Mouse (Mus musculus): ENCODE results near the gene Tmod3. TPM values are rescaled to one million over a fixed set of nuclear protein-coding genes. Genes with fewer than 3 reads are reported as not detected.

The Tmod3 gene
- polyA plus RNA-seq, 1 experiment = 24.0 TPM

DNA sequence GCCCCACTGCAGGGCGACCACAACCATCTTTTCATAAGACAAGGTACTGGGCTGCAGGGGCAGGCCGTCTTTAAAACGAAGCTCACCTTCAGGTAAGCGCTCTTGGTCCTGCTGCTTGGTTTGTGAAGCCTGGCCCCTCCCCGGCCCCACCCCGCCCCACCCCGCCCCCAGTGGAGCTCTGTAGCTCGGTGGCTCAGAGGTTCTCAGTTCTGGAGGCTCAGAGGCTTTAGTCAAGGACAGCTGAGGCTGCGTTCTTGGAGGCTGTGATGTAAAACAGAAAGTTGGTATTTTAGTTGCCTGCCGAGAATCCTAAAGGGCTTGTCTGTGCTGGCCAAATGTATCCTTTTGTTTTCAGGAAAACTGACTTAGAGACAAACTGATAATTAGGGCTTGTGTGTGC, 103.8 kb downstream of the Tmod3 start:
- no peaks in the 10 kb centered on the region for H3K27me3 ChIP-seq (ENCODE audit: control insufficient read depth, insufficient read depth, low read length)
- no peak overlapping the region for H3K27ac ChIP-seq (ENCODE audit: insufficient read depth, low read length)
- no peak overlapping the region for H3K4me3 ChIP-seq (ENCODE audit: extremely low read depth, insufficient read depth, insufficient read length)
- H3K4me1 ChIP-seq (ENCODE audit: control insufficient read depth, insufficient read depth, insufficient read length) = no peaks in the 10 kb centered on the region
- 95% methylated on average over 10 of the region's 10 CpGs for WGBS
- no peak for TF ChIP-seq POLR2A (IDR thresholded peaks at IDR 0.05; ENCODE audit: low read depth, low read length)
- H3K36me3 ChIP-seq (ENCODE audit: control insufficient read depth, insufficient read depth, low read length) = peaks cover 43% of the 10 kb centered on the region
- DNase-seq (ENCODE audit: low read depth in 1 of 2, low spot score in 2 of 2) = no peak

DNA sequence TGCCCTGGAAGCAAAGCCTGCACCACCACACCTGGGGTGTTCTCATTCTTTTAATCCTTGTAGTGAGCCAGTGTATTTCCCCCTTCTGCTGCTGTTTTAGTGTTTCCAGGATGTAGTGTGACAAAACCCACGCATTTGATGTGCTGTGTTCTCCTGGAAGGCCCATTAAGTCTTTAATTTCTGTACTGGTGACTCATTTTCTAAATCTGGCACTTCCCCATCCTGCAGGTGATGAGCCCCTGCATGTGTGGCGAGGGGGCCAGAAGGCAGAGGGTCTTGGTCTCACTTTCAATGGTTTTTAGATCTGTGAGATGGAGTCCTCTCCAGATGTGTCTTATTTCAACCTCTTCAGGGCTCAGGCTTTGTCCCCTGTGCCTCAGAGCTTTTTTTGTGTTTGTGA, 105.5 kb downstream of the Tmod3 start:
- Histone ChIP-seq H3K27me3 (ENCODE audit: control insufficient read depth, insufficient read depth, low read length) (no peaks in the 10 kb centered on the region), H3K4me1 (ENCODE audit: control insufficient read depth, insufficient read depth, insufficient read length) (no peaks in the 10 kb centered on the region), H3K36me3 (ENCODE audit: control insufficient read depth, insufficient read depth, low read length) (peaks cover 40% of the 10 kb centered on the region), H3K4me3 (ENCODE audit: extremely low read depth, insufficient read depth, insufficient read length) (no peak overlapping the region), H3K27ac (ENCODE audit: insufficient read depth, low read length) (no peak overlapping the region)
- TF ChIP-seq CTCF (IDR thresholded peaks at IDR 0.05; ENCODE audit: extremely low read depth, insufficient read depth, insufficient read length, insufficient replicate concordance) = no peak
- no peak for TF ChIP-seq POLR2A (IDR thresholded peaks at IDR 0.05; ENCODE audit: low read depth, low read length)
- 75% methylated on average over 2 of the region's 2 CpGs for WGBS
- no peak for DNase-seq (ENCODE audit: low read depth in 1 of 2, low spot score in 2 of 2)

DNA sequence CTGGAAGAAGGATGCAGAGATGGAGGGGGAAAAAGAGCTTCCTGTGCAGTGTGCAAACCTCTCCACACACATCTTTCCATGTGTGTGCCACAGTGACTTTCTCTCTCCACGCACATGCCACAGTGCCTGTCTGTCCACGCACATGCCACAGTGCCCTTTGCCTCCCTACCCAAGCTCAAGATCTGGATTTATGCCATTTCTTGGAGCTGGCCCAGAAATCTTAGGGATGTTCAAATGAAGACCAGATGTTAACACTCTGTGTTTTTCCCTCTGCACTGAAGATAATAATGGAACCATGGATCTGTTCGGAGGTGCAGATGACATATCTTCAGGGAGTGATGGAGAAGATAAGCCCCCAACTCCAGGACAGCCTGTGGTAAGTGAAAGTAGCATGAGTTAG, 111.4 kb downstream of the Tmod3 start:
- 94% methylated on average over 3 of the region's 3 CpGs for WGBS
- no peak for TF ChIP-seq CTCF (IDR thresholded peaks at IDR 0.05; ENCODE audit: extremely low read depth, insufficient read depth, insufficient read length, insufficient replicate concordance)
- TF ChIP-seq POLR2A (IDR thresholded peaks at IDR 0.05; ENCODE audit: low read depth, low read length) = no peak

More for the DNA sequence above, 111.4 kb downstream of the Tmod3 start:
- H3K4me1 ChIP-seq (ENCODE audit: control insufficient read depth, insufficient read depth, insufficient read length) = no peaks in the 10 kb centered on the region
- no peak overlapping the region for H3K27ac ChIP-seq (ENCODE audit: insufficient read depth, low read length)
- peaks cover 22% of the 10 kb centered on the region for H3K36me3 ChIP-seq (ENCODE audit: control insufficient read depth, insufficient read depth, low read length)
- DNase-seq (ENCODE audit: low read depth in 1 of 2, low spot score in 2 of 2) = no peak
- no peaks in the 10 kb centered on the region for H3K27me3 ChIP-seq (ENCODE audit: control insufficient read depth, insufficient read depth, low read length)
- H3K4me3 ChIP-seq (ENCODE audit: extremely low read depth, insufficient read depth, insufficient read length) = no peak overlapping the region

Other genes starting within 250 kb of the Tmod3 start
- not detected in 2 replicates for gene Bcl2l10, start 211.9 kb downstream of the Tmod3 start, polyA plus RNA-seq (2012; rRNA removed)
- gene Mapk6, start 149.7 kb downstream of the Tmod3 start, polyA plus RNA-seq (2012; rRNA removed) = 11.4 and 12.7 TPM in 2 replicates
- gene Leo1, start 118.1 kb downstream of the Tmod3 start, polyA plus RNA-seq (2012; rRNA removed) = 2.0 and 2.1 TPM in 2 replicates
- gene Tmod2, start 51.7 kb upstream of the Tmod3 start, polyA plus RNA-seq (2012; rRNA removed) = 0.19 and 0.32 TPM in 2 replicates
- 6.6 and 12.1 TPM in 2 replicates for gene Lysmd2, start 66.1 kb upstream of the Tmod3 start, polyA plus RNA-seq (2012; rRNA removed)
- gene Scg3, start 124.4 kb upstream of the Tmod3 start, polyA plus RNA-seq (2012; rRNA removed) = not detected in 2 replicates
- not detected in 2 replicates for gene Bmp5, start 215.7 kb upstream of the Tmod3 start, polyA plus RNA-seq (2012; rRNA removed)